Mouse (Mus musculus) forebrain, embryonic 13.5 days (tissue): ENCODE results near the gene Apol7a. TPM values are rescaled to one million over a fixed set of nuclear protein-coding genes. Genes with fewer than 3 reads are reported as not detected.
"Not testable (repeated sequence)": the region's sequence is repeated elsewhere in the genome, so short reads cannot be mapped to it uniquely, and the experiment has no call there.

Experiments used
- ATAC-seq: fragments of 200-750 bp; cut with Nextera tagmentation; 2 replicates; pipeline ENCODE4 v1.8.0; 2017
- H3K27ac ChIP-seq: fragments of 300-500 bp; sonication (generic); 2 replicates; pipeline ENCODE4 v1.5.1; 2015; ENCODE audit warnings: inconsistent platforms, mild to moderate bottlenecking, moderate library complexity
- H3K27me3 ChIP-seq: fragments of 300-500 bp; sonication (generic); 2 replicates; pipeline ENCODE4 v1.6.1; 2015; ENCODE audit warnings: mild to moderate bottlenecking, inconsistent platforms
- H3K36me3 ChIP-seq: fragments of 300-500 bp; sonication (generic); 2 replicates; pipeline ENCODE4 v1.6.1; 2015; ENCODE audit warnings: mild to moderate bottlenecking, inconsistent platforms; ENCODE audit not compliant: poor library complexity, severe bottlenecking
- H3K4me1 ChIP-seq: fragments of 300-500 bp; sonication (generic); 2 replicates; pipeline ENCODE4 v1.6.1; 2015; ENCODE audit warnings: inconsistent platforms
- H3K4me2 ChIP-seq: fragments of 300-500 bp; sonication (generic); 2 replicates; pipeline ENCODE4 v1.6.1; 2015; ENCODE audit warnings: inconsistent platforms, mild to moderate bottlenecking, moderate library complexity
- H3K4me3 ChIP-seq: fragments of 300-500 bp; sonication (generic); 2 replicates; pipeline ENCODE4 v1.5.1; 2015; ENCODE audit warnings: mild to moderate bottlenecking, inconsistent platforms
- H3K9ac ChIP-seq: fragments of 300-500 bp; sonication (generic); 2 replicates; pipeline ENCODE4 v1.6.1; 2015; ENCODE audit warnings: mild to moderate bottlenecking, inconsistent platforms
- H3K9me3 ChIP-seq: fragments of 300-500 bp; sonication (generic); replicated peaks from 2 replicates; pipeline ENCODE4 v1.6.1; 2016; ENCODE audit warnings: inconsistent platforms
- WGBS: fragments of 180-500 bp; shearing (Covaris S2); methylation state at CpG from one replicate; pipeline ENCODE4 v1.1.7; 2015; 5-methylcytosine and 5-hydroxymethylcytosine counted together
- polyA plus RNA-seq: library from polyadenylated mRNA; unstranded; fragments of >200 nt; fragmentation: Nextera tagmentation; extraction: Ambion mirVana; gene quantifications from 2 replicates; pipeline ENCODE4 v1.2.1, GENCODE M21; 2015

Apol7a gene
- not detected in 2 replicates for polyA plus RNA-seq

GRCm38 (mm10) chr15:77399027-77399426 lies at the start of gene Apol7a:
TSS of gene Apol7a (minus strand) at chr15:77399110.
- H3K27me3 ChIP-seq, H3K4me2 ChIP-seq, ATAC-seq, H3K9me3 ChIP-seq, H3K4me1 ChIP-seq, H3K9ac ChIP-seq, H3K27ac ChIP-seq, H3K4me3 ChIP-seq, H3K36me3 ChIP-seq: not testable (repeated sequence)
- 61% methylated on average over 9 of the region's 9 CpGs for WGBS

GRCm38 (mm10) chr15:77447392-77447791 lies 48.5 kb upstream of the Apol7a start, which contains the start of gene Apol7b:
TSS of gene Apol7b (minus strand) at chr15:77447492.
- H3K9ac ChIP-seq, H3K36me3 ChIP-seq, H3K4me2 ChIP-seq, H3K4me3 ChIP-seq, ATAC-seq, H3K27me3 ChIP-seq, H3K4me1 ChIP-seq, H3K27ac ChIP-seq, H3K9me3 ChIP-seq: not testable (repeated sequence)
- 95% methylated on average over 2 of the region's 2 CpGs for WGBS

GRCm38 (mm10) chr15:77445668-77446067 lies 46.8 kb upstream of the Apol7a start:
- not testable (repeated sequence) for H3K27ac ChIP-seq, ATAC-seq, H3K27me3 ChIP-seq, H3K4me3 ChIP-seq, H3K9ac ChIP-seq, H3K36me3 ChIP-seq, H3K4me2 ChIP-seq, H3K9me3 ChIP-seq, H3K4me1 ChIP-seq
- WGBS = 80% methylated on average over 1 of the region's 1 CpGs

- H3K36me3 ChIP-seq, H3K27ac ChIP-seq, H3K9me3 ChIP-seq, H3K4me1 ChIP-seq, H3K9ac ChIP-seq, H3K27me3 ChIP-seq, ATAC-seq, H3K4me3 ChIP-seq, H3K4me2 ChIP-seq: not testable (repeated sequence)
- WGBS = 72% methylated on average over 8 of the region's 8 CpGs
These were observed 45.8 kb upstream of the Apol7a start for GRCm38 (mm10) chr15:77444746-77445145.

GRCm38 (mm10) chr15:77428690-77429448 lies 30.0 kb upstream of the Apol7a start:
- H3K4me2 ChIP-seq, H3K9ac ChIP-seq, H3K27me3 ChIP-seq, H3K4me3 ChIP-seq, H3K9me3 ChIP-seq, H3K27ac ChIP-seq, H3K36me3 ChIP-seq, ATAC-seq, H3K4me1 ChIP-seq: not testable (repeated sequence)
- 69% methylated on average over 9 of the region's 10 CpGs for WGBS

GRCm38 (mm10) chr15:77422925-77423324 lies 24.0 kb upstream of the Apol7a start:
- not testable (repeated sequence) for H3K9me3 ChIP-seq, H3K27me3 ChIP-seq, H3K4me2 ChIP-seq, H3K36me3 ChIP-seq, H3K4me3 ChIP-seq, ATAC-seq, H3K27ac ChIP-seq, H3K9ac ChIP-seq, H3K4me1 ChIP-seq
- WGBS = 91% methylated on average over 5 of the region's 7 CpGs

- ATAC-seq, H3K4me2 ChIP-seq, H3K36me3 ChIP-seq, H3K27ac ChIP-seq, H3K4me3 ChIP-seq, H3K27me3 ChIP-seq, H3K9me3 ChIP-seq, H3K9ac ChIP-seq, H3K4me1 ChIP-seq: not testable (repeated sequence)
- WGBS = 100% methylated on average over 1 of the region's 3 CpGs
These were observed 20.7 kb upstream of the Apol7a start for GRCm38 (mm10) chr15:77419657-77420056.

- 41% methylated on average over 3 of the region's 10 CpGs for WGBS
- not testable (repeated sequence) for H3K4me1 ChIP-seq, H3K9me3 ChIP-seq, H3K4me2 ChIP-seq, H3K9ac ChIP-seq, H3K36me3 ChIP-seq, ATAC-seq, H3K27me3 ChIP-seq, H3K27ac ChIP-seq, H3K4me3 ChIP-seq
These were observed 17.9 kb upstream of the Apol7a start for GRCm38 (mm10) chr15:77416655-77417333.

GRCm38 (mm10) chr15:77415653-77416052 lies 16.7 kb upstream of the Apol7a start:
- H3K4me1 ChIP-seq, H3K36me3 ChIP-seq, H3K9me3 ChIP-seq, H3K4me3 ChIP-seq, H3K9ac ChIP-seq, H3K27me3 ChIP-seq, H3K27ac ChIP-seq, ATAC-seq, H3K4me2 ChIP-seq: not testable (repeated sequence)
- WGBS = 71% methylated on average over 2 of the region's 2 CpGs

GRCm38 (mm10) chr15:77412695-77413094 lies 13.8 kb upstream of the Apol7a start:
- H3K4me3 ChIP-seq, H3K36me3 ChIP-seq, H3K4me1 ChIP-seq, H3K4me2 ChIP-seq, H3K9ac ChIP-seq, ATAC-seq, H3K27me3 ChIP-seq, H3K27ac ChIP-seq, H3K9me3 ChIP-seq: not testable (repeated sequence)
- 43% methylated on average over 4 of the region's 4 CpGs for WGBS

GRCm38 (mm10) chr15:77411035-77411434 lies 12.1 kb upstream of the Apol7a start, which contains the start of gene Apol9a:
TSS of gene Apol9a (minus strand) at chr15:77411135.
- H3K4me3 ChIP-seq, H3K9me3 ChIP-seq, H3K27me3 ChIP-seq, H3K9ac ChIP-seq, H3K4me1 ChIP-seq, H3K4me2 ChIP-seq, H3K36me3 ChIP-seq, ATAC-seq, H3K27ac ChIP-seq: not testable (repeated sequence)
- WGBS = 100% methylated on average over 1 of the region's 4 CpGs

GRCm38 (mm10) chr15:77406370-77406769 lies 7.5 kb upstream of the Apol7a start:
- ATAC-seq, H3K4me1 ChIP-seq, H3K36me3 ChIP-seq, H3K27me3 ChIP-seq, H3K4me2 ChIP-seq, H3K27ac ChIP-seq, H3K9me3 ChIP-seq, H3K4me3 ChIP-seq, H3K9ac ChIP-seq: not testable (repeated sequence)
- 75% methylated on average over 10 of the region's 10 CpGs for WGBS
